Mouse (Mus musculus): ENCODE measurements around the gene Kmt2c. TPM values are rescaled to one million over a fixed set of nuclear protein-coding genes. Genes with fewer than 3 reads are reported as not detected.

Gene Kmt2c
- total RNA-seq, 4 experiments from 2014 or later: 68.4 to 91.8 (median 77.2) TPM

DNA sequence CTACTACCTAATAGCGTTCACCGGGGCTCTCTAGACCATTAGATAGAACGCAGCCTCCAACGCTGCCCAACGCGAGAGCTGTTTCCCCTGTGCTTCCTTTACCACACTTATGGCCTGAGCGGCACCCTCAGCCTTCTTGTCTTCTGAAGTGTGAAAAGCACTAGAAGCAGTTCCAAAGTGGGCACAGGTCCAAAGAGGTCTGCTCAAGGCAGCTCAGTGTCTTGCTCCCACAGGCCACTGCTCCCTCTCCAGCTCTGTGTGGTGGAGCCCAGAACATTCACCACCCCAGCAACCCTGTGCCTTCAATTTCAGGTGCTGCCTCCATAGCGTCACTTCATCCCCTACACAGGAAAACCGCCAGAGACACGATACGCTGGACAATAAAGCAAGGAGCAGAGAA lies 115.0 kb downstream of the Kmt2c start:
- peak in 1 of 2 experiments; percentile 9 for DNase-seq (ENCODE audit: low spot score in 2 of 2)

DNA sequence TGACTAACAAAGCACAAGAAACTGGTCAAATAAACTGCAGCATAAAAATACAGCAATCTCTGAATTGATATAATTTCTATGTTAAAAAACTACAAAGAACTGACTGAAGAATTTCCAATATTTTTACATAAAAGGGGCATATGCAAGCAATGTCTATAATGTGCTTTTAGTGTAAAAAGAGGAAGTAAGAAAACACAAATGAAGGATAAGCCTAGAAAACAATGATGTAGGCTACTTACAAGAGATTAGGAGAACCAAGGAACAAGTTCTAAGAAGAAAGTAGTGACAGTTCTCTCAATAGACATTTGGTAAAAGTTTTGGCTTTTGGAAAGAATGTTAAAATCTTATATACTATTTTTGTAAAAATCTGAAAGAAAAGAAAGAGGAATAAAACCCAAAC lies 119.4 kb downstream of the Kmt2c start:
- DNase-seq (ENCODE audit: low spot score in 2 of 2): no peak

DNA sequence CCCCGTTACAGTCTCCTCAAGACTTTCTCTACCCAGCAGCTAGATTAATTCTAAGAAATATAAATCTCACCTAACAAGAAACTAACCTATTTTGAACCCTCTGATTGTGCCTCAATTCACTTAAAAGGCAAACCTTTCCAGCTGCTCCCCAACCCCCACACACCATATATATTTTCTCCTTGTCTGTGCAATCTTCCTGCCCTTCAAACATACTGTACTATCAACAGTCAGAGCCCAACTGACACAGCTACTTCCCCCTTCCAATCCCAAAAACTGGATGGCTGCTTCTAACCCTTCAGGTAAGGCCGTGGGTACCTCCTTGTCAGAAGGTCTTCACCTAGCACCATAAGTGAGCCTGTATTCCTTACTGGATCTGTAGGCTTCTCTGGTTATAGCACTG lies 130.2 kb downstream of the Kmt2c start:
- no peak for DNase-seq (ENCODE audit: low spot score in 2 of 2)

DNA sequence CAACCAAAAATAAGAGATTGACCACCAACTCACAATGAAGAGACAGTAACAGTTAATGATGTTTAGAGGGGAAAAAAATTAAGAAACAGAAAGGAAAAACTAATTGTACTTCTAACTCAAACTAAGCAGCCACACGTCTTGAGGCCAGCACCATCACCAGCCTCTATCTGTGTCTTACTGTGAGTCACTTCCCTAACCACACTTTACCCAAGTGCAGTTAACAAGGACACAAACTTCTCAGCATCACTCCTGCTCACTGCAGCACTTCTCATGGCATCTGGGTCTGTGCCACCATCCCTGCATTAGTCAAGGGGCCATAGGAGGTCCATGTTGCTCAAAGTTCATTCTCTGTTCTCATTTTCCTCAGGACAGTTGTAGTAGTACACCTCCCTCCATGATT lies 131.5 kb downstream of the Kmt2c start:
- DNase-seq (ENCODE audit: low spot score in 2 of 2): no peak

DNA sequence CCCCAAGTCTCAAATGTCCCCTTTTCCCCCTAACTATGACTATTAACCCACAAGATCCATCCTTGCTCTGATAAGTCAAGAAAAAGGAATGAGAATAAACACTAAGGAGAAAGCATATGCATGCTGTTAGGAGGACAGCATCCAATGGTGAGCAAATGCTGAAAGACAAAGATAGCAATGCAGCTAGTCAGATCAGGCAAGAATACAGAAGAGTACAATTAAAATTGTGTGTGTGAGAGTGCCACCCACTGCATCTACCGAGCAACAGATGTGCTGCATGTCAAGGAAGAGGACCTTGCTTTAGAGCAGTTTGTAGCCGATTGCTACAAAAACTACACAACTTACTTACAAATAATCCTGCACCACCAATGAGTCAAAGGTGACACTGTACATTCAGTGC lies 145.1 kb downstream of the Kmt2c start:
- DNase-seq (ENCODE audit: low spot score in 2 of 2): no peak

DNA sequence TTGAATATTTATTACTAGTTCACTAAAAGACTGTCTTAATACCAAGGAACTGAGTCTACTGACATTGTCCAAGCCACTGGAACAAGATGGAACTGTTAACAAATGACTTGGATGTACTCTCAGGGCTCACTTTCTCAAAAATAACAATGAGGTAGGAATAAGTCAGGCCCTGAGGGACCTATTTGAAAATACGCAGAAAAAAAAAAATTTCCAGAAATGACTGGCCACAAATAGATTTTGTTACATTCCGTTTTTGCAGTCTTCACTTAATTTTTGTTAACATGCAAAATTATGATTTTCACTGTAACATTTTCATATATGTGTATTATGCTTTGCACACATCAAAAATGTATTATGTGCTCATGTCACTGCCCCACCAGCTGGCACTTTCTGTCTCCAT lies 167.3 kb downstream of the Kmt2c start:
- no peak for DNase-seq (ENCODE audit: low spot score in 2 of 2)

DNA sequence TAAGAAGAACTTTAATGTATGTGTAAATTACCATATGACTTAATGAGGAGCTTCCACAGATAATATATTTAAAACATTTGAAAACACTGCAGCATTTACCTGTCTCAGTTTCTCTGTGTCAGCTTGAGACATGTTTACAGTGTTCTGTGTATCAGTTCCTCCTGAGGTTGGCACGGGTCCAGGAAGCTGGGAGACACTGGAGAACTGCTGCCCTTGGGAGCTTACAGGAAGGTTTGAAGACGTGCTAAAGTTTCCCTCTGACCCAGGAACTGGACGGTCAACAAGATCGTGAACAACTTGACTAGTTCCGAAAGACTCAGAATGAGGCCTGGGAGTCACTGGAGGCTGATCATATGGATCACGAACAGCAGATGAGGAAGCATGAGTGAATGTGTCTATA lies 184.7 kb downstream of the Kmt2c start:
- DNase-seq (ENCODE audit: low spot score in 2 of 2): no peak

DNA sequence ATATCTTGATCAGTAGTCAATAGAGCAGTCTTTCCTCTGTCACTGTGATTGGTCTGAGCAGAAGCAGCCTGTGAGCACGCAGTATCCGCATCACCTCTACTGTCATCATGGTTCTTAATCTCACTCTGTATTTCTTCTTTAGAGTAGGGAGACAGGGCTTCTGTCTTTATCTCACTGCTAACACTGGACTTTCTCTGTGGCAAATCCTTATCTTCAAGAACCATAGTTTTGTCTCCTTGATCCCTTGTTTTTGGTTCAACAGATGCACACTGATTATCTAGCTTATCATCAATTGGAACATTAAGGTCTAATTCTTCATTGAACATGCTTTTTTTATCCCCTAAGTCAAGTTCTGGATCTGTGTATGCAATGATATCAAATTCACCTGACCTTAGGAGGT lies 188.4 kb downstream of the Kmt2c start:
- DNase-seq (ENCODE audit: low spot score in 2 of 2): no peak

DNA sequence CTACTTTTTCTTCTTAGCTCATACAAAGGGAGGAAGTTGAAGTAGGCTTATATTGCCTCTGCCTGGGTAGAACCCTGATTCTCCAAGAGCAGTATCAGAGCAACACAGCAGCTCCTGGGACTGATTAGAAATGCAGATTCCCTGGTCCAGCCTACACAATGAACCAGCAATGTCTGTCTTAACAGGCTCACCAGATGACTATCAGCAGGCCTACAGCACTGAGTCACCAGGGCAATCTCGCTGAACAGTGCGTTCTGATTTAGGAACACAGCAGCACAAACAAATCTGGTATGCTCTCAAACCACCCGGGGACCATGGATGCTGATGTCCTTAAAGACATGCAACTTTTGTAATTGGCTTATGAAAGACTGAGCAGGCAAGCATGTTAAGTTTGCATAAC lies 201.8 kb downstream of the Kmt2c start:
- peak; percentile 69 to 75 for DNase-seq (ENCODE audit: low spot score in 2 of 2)

DNA sequence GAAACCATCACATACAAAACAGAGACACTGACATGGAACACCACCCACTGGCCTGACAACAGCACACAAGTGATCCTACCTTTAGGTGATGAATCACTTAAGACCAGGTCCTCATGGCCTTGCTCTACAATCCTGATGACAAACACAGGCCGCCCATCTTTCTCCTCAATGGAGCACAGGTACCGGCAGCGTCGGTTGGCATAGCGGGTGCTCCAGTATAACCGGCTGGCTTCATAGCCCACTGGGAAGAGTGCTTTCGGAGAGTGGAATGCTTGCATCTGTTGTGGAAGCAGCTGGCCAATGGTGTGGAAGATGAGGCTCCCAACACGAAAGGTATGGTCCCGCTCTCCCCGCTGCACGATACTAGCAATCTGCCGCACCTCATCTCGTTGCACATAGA lies 214.6 kb downstream of the Kmt2c start:
- no peak for DNase-seq (ENCODE audit: low spot score in 2 of 2)

DNA sequence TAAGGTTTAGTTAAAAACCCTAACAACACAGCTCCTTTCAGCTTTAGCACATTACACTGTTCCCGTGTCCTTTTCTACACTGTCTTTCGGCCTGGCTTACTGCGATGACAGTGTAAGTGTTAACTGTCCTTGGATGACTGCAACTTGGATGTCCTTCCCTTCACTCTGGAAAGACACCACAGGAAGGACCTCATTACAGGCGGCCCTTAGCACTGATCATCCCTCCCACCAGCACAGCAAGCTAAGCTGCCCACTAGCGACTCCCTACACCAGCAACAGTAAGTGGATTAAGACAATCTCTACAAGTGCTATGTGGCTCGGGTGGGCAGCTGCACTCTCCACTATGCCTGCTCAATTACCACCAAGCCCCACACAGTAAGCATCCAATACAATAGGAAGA lies 222.2 kb downstream of the Kmt2c start:
- no peak for DNase-seq (ENCODE audit: low spot score in 2 of 2)

DNA sequence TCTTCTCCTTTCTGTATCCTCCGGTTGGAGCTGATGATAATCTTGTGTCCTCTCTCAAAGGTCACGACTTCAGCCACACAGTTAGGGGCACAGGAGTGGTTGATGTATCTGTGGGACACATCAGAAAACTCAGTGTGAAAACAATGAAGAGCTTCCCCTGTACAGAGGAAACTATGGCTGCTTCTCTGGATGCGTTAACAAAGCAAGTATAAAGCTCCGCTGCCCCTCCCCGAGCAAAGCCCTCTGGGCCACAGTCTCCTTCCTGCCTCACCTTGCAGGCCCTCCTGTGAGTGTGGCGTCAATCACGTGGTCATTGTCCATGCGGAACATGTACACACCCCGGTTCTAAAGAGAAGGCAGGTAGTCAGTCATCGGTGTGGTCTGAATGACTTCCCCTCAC lies 223.0 kb downstream of the Kmt2c start:
- DNase-seq (ENCODE audit: low spot score in 2 of 2): no peak

DNA sequence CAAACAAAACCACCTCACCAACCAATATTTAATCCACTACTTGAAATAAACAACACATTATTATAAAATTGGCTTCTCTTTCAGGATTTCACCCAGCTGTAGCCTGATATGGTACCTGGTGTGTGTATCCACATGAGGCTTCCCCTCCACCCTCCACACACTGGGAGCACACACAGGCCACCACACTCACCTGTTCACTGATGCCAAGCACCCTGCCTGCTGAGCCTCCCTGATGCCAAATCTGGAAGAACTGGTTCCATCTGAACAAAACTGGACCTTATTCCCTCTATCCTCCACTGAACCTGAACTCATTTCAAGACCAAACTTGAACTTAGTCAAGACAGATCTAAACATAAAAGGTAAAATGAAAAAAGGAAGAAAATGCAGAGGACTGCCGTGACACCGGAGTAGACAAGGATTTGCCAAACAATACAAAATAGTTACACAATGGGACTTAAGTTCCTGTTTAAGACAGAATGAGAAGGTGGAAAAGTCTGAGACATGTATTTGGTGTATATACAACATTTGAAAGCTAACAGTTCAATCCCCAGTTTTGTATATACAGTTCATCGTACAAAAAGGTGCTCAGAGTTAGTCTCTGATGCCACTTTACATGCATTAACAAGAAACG lies 230.2 kb downstream of the Kmt2c start:
- no peak for DNase-seq (ENCODE audit: low spot score in 2 of 2)

DNA sequence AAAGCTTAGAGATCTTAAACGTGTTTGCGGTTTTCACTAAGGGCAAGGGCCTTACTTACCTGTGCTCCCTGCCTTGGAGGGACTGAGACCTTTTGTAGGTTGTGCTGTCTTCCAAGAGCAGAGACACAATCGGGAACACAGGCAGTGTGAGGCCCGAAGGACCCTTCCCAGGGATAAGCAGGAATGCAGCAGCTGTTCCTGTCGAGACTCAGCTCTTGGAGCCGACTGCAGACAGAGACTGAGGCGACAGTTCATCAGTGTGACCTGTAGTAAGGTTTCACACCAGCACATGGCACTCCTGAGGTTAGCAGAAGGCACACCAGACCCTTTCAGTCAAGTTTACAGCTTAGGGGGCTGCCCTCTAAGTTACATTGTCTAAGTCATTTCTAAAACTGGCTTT lies 236.3 kb downstream of the Kmt2c start:
- no peak for DNase-seq (ENCODE audit: low spot score in 2 of 2)

DNA sequence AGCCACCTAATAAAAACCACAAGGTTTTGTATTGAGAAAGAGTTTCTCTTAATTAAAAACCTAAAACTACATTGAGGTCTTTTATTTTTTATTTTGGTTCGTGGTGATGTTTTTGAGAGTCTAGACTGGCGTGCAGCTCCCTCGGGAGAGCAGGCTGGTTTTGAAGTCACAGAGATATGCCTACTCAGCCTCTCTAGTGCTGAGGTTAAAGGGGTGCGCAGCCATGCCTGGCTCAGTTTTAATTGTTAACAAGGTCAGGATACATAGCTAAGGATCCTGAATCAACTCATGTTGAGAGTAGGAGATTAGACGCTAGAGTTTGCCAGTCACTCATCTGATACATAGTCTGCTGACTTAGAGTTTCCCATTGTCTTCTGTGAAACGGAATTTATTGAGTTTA lies 237.1 kb downstream of the Kmt2c start:
- no peak for DNase-seq (ENCODE audit: low spot score in 2 of 2)

DNA sequence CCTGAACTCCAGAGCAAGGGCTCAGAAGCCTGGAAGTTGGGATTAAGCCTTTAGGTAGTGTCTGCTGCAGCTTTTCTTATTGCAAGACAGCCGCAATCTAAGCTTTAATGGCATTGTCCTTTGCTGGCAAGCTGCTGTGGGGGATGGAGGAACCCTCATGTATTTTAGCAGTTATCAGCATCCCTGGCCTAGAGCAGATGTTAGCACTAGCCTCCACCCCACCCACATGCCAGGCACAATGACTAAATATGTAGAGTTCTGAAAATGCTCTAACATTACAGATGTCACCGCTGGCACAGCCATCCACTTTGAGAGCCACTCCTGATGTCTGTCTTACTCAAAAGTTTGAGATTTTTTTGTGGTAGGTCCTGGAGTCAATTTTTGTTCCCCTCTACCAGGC lies 241.9 kb downstream of the Kmt2c start:
- DNase-seq (ENCODE audit: low spot score in 2 of 2): peak in 1 of 2 experiments; percentile 21

DNA sequence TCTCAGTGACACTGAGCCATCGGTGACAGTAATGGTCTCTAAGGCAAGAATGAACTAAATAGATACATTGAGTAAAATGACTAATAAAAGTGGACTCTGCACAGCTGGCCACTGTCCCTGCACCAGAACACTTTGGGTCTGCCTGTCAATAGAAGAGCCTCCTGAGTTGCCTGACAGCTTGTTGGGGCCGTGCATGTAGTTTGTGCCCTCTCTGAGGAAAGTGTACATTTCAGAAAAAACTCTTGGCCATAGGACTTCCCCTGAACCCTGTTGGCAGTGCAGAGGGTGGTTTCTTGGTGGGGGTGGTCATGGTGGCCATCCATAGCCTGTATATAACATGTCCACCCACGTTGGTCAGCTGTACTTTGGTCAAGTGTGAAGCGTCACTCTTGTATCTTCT lies 244.1 kb downstream of the Kmt2c start:
- no peak for DNase-seq (ENCODE audit: low spot score in 2 of 2)

DNA sequence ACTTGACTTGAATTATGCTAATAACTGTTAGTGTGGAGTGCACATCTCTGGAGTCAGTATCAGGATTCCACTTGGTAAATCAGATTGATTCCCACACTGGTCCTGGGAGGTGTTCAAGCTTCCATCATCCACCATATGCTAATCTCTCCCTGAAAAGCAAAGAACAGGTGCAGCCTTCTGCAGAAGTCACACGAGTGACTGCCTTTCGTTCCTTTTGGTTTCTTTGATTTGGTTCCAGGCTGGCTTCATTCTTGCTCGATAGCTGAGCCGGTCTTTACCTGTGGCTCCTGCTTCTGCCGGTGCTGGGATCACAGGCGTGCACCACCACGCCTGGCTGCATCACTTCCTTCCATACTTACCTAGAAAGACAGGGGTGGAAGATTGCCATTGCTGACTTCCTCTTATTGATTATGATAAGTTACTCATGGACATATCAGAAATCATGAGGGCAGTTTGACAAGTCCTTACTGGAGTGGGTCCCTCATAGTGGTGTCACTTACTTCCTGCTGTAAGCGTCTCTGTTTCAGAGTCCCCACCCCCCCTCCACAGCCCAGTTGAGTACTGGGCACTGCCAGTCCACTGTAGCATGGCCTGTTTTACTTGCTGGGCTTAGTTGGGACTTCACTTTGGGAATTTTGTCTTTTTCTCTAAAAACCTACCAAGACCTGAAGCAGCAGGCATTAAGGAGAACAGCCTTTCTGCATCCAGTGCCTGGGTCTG lies 245.6 kb downstream of the Kmt2c start:
- no peak for DNase-seq (ENCODE audit: low spot score in 2 of 2)

DNA sequence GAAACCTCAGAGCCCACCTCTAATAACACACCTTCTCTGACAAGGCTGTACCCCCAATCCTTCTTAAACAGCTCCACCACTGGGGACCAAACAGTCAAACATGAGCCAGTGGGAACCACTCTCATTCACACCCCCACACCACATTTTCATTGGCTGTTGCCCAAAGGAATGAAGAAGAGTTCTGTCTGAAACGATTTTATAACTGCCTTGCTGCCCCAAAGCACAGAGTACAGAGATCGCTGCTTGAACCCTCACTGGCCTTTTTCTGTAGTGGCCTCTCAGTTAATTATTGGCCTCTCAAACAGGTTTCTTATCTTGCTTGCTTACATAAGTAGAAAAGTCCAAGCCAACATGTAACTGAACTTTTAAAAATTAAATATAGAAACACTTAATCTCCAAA lies 246.2 kb downstream of the Kmt2c start:
- no peak for DNase-seq (ENCODE audit: low spot score in 2 of 2)

DNA sequence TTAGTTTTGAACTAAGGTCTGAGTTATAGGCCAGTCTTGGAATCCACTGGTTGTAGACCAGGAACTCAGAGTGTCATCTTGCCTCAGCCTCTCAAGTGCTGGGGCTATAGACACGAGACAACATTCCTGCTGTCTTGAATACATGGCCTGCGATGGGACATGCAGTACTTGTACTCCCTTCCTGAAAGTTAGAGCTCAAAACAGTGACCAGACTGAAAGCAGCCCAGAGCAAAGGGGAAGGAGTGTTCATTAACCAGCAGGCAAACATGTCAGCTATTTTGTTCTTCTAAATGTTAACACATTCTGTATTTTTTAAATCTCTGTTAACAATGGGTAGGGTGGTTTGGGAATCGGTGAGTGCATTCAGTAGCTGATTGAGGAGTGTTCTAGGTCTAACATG lies 251.5 kb downstream of the Kmt2c start:
- DNase-seq (ENCODE audit: low spot score in 2 of 2): no peak

DNA sequence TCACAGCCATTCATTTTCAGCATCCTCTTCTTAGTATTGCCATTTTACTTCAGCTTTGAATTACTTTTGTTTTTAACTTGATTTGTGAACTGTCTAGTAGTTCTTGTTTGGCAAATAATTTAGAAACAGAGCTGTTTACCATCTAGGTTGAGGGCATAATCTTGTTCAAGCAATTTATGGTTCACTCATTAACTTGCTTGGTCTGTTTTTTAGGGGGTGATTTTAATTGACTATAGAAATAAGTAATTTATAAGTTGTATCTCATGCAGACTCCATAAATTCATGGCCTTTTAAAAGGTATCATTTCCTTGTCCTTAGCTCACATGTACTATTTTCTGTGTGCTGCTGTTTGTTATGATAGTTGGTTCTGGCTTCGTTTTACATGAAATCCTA lies 252.1 kb downstream of the Kmt2c start:
- DNase-seq (ENCODE audit: low spot score in 2 of 2): no peak

DNA sequence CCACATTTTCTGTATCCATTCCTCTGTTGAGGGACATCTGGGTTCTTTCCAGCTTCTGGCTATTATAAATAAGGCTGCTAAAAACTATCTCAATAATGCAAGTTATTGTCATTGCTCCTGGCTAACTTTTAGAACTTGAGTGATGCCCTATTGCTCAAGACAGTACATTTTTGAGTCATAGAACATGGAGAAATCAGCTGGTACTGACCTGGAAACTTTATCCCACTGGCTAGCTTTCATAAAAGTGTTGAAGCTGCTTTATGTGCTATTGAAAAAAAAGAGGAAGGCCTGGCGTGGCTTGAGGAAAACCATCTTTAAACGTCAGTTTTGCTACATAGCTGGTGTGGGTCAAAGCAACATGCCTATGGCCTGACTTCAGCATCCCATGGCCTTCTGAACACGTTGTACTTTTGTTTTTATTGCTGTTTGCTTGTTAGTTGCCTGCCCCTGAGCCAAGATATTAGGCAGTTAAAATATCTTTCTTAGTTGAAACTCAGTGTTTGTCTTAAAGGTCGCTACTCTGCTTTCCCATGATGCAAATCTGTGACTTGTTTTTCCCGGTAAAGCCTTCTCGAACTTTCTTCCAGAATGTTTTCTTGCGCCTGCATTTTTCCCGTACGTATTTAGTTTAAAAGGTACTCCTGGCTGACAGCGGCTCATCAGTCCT lies 252.6 kb downstream of the Kmt2c start:
- no peak for DNase-seq (ENCODE audit: low spot score in 2 of 2)

DNA sequence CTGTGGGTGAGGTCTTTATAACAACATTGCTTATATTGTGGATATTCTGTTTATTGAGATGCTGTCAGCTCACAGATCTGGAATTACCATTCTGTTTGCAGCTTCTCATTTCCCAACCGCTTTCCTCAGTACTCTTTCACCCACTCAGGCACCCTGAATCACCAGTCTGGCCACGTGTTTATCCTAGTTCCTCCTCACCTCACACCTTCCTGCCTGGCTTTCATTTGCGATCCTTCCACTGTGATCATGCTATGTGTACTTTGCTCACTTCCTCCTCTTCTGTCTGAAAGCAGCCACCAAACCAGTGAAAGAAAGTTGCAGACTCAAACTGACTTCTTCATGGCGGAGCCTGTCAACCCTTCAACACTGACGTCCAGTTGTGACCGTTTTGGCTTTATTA lies 255.5 kb downstream of the Kmt2c start:
- DNase-seq (ENCODE audit: low spot score in 2 of 2): no peak
